Mouse (Mus musculus) bone marrow, adult 2 months (tissue): ENCODE measurements around the gene Prkar2b.

Source experiments
- CTCF ChIP-seq: fragments of 200-500 bp; IDR thresholded peaks from 2 replicates; pipeline ENCODE4 v1.5.1; 2011; ENCODE audit warnings: low read length, control low read depth; ENCODE audit not compliant: control insufficient read depth, insufficient read depth
- POLR2A ChIP-seq: fragments of 200-500 bp; IDR thresholded peaks from 2 replicates; pipeline ENCODE4 v1.6.1; 2011; ENCODE audit warnings: low read depth, mild to moderate bottlenecking, control low read depth, low read length, borderline replicate concordance; ENCODE audit not compliant: control insufficient read depth

GRCm38 (mm10) chr12:32066004-32066403, 4.9 kb upstream of the Prkar2b start:
- TF ChIP-seq POLR2A (no peak), CTCF (no peak)
